Mouse (Mus musculus): ENCODE data around the gene Mtmr14.

GRCm38 (mm10) chr6:113292938-113293337, 55.3 kb downstream of the Mtmr14 start:
- TF ChIP-seq POLR2A (IDR thresholded peaks at IDR 0.05; ENCODE audit: extremely low read depth, insufficient read depth, low read length) (no peak), CTCF (IDR thresholded peaks at IDR 0.05; ENCODE audit: low read depth, low read length) (no peak)

All from liver, adult 2 months (tissue).